Mouse (Mus musculus) heart, adult 2 months (tissue): ENCODE measurements around the gene Ubqlnl.

Source experiments
- CTCF ChIP-seq: fragments of 200-600 bp; IDR thresholded peaks from 2 replicates; pipeline ENCODE4 v1.8.1; 2022; ENCODE audit warnings: antibody characterized with exemption, mild to moderate bottlenecking, moderate library complexity
- EP300 ChIP-seq: fragments of 200-500 bp; IDR thresholded peaks from 2 replicates; pipeline ENCODE4 v1.6.1; 2011; ENCODE audit warnings: low read depth, low read length, control low read depth; ENCODE audit not compliant: insufficient read depth
- POLR2A ChIP-seq: fragments of 200-500 bp; IDR thresholded peaks from 2 replicates; pipeline ENCODE4 v1.6.1; 2011; ENCODE audit warnings: mild to moderate bottlenecking, low read depth, low read length, control low read depth; ENCODE audit not compliant: insufficient read depth

- TF ChIP-seq EP300 (no peak), POLR2A (no peak), CTCF (no peak)
Observed at GRCm38 (mm10) chr7:104178422-104179054, 28.2 kb upstream of the Ubqlnl start.
